Mouse (Mus musculus) cerebellum, adult 2 months (tissue): Measurements from ENCODE around the gene Atp6v1e1.

Experiments used
- CTCF ChIP-seq: fragments of 200-500 bp; IDR thresholded peaks from 2 replicates; pipeline ENCODE4 v1.5.1; 2011; ENCODE audit warnings: low read depth, mild to moderate bottlenecking, control low read depth, low read length, moderate library complexity, borderline replicate concordance; ENCODE audit not compliant: insufficient read depth
- POLR2A ChIP-seq: fragments of 200-500 bp; IDR thresholded peaks from 2 replicates; pipeline ENCODE4 v1.6.1; 2011; ENCODE audit warnings: low read length, control low read depth, borderline replicate concordance; ENCODE audit not compliant: insufficient read depth

- TF ChIP-seq CTCF (no peak), POLR2A (no peak)
These were observed 48.8 kb downstream of the Atp6v1e1 start for GRCm38 (mm10) chr6:120773763-120774162.
